Mouse (Mus musculus) hindbrain, embryonic 16.5 days (tissue): ENCODE data around the gene Mad2l1bp. TPM values are rescaled to one million over a fixed set of nuclear protein-coding genes. Genes with fewer than 3 reads are reported as not detected.

Experiments used
- ATAC-seq: fragments of 200-750 bp; cut with Nextera tagmentation; 2 replicates; pipeline ENCODE4 v1.8.0; 2017; ENCODE audit warnings: moderate TSS enrichment, moderate library complexity
- H3K27ac ChIP-seq: fragments of 300-500 bp; sonication (generic); 2 replicates; pipeline ENCODE4 v1.5.1; 2014; ENCODE audit warnings: low read depth, mild to moderate bottlenecking, control low read depth, low read length, moderate library complexity
- H3K27me3 ChIP-seq: fragments of 300-500 bp; sonication (generic); replicated peaks from 2 replicates; pipeline ENCODE4 v1.6.1; 2014; ENCODE audit warnings: low read length; ENCODE audit not compliant: control insufficient read depth, insufficient read depth
- H3K36me3 ChIP-seq: fragments of 300-500 bp; sonication (generic); 2 replicates; pipeline ENCODE4 v1.6.1; 2014; ENCODE audit warnings: mild to moderate bottlenecking, low read length, moderate library complexity, mixed read lengths; ENCODE audit not compliant: control insufficient read depth, insufficient read depth
- H3K4me1 ChIP-seq: fragments of 300-500 bp; sonication (generic); 2 replicates; pipeline ENCODE4 v1.6.1; 2014; ENCODE audit warnings: low read depth, low read length; ENCODE audit not compliant: control insufficient read depth, insufficient read depth
- H3K4me2 ChIP-seq: fragments of 300-500 bp; sonication (generic); 2 replicates; pipeline ENCODE4 v1.6.1; 2014; ENCODE audit warnings: mild to moderate bottlenecking, low read length, control low read depth, moderate library complexity
- H3K4me3 ChIP-seq: fragments of 300-500 bp; sonication (generic); 2 replicates; pipeline ENCODE4 v1.5.1; 2014; ENCODE audit warnings: mild to moderate bottlenecking, low read length, control low read depth, moderate library complexity
- H3K9ac ChIP-seq: fragments of 300-500 bp; sonication (generic); 2 replicates; pipeline ENCODE4 v1.6.1; 2014; ENCODE audit warnings: low read depth, mild to moderate bottlenecking, control low read depth, low read length, moderate library complexity
- H3K9me3 ChIP-seq: fragments of 300-500 bp; sonication (generic); 2 replicates; pipeline ENCODE4 v1.6.1; 2014; ENCODE audit warnings: mild to moderate bottlenecking, low read length, moderate library complexity; ENCODE audit not compliant: control insufficient read depth
- WGBS: fragments of 180-500 bp; shearing (Covaris S2); extraction: QIAGEN DNeasy Blood & Tissue Kit; methylation state at CpG from one replicate; pipeline ENCODE4 v1.1.7; 2014; 5-methylcytosine and 5-hydroxymethylcytosine counted together
- polyA plus RNA-seq: library from polyadenylated mRNA; unstranded; fragments of >200 nt; fragmentation: Nextera tagmentation; extraction: Ambion mirVana; gene quantifications from 2 replicates; pipeline ENCODE4 v1.2.1, GENCODE M21; 2015

Gene Mad2l1bp
- polyA plus RNA-seq, 1 experiment from 2014 or later, result 22.1 TPM

DNA sequence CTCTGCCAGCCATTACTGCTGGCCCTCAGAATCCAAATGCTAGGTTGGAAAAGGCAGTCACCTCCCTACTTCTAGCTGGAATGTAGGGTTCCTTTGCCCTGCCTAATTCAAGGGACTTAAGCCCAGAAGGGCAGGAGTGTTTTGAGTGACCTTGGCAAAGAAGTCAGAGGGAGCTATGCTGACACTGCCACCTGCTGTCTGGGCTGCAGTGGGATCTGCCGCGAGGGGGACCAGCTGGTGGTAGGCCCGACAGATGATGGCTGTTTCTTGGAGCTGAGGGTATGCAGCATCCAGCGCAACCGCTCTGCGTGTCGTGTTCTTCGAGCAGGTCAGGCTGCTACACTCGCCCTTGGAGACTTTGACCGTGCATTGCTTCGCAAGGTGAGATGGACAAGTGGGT, 13.7 kb upstream of the Mad2l1bp start:
- Histone ChIP-seq H3K36me3 (peaks cover 37% of the 10 kb centered on the region), H3K4me1 (peaks cover 7% of the 10 kb centered on the region), H3K27ac (no peak overlapping the region), H3K4me2 (no peak overlapping the region), H3K9me3 (no peaks in the 10 kb centered on the region), H3K27me3 (no peaks in the 10 kb centered on the region), H3K4me3 (no peak overlapping the region), H3K9ac (no peak overlapping the region)
- 89% methylated on average over 11 of the region's 11 CpGs for WGBS
- ATAC-seq, result no peak

DNA sequence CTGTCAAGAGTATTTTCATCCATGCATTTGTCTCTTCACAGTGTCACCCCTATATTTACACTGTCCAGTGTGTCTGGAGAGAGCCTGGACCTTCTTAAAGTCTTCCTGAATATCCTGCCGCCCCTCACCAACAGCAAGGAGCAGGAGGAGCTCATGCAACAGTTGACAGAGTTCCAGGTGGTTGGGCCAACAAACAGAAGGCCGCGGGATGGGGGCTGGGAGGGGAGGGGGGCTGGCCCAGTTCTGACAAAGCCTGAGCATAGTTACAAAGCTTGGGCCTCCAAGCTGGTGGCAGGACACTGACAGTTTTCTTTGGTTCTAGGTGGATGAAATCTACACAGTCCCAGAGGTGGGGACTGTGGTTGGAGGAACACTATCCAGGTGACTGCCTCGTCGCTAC, 12.9 kb upstream of the Mad2l1bp start:
- Histone ChIP-seq H3K4me3 (no peak overlapping the region), H3K27ac (no peak overlapping the region), H3K4me1 (peaks cover 11% of the 10 kb centered on the region), H3K4me2 (no peak overlapping the region), H3K9me3 (no peaks in the 10 kb centered on the region), H3K9ac (no peak overlapping the region), H3K27me3 (no peaks in the 10 kb centered on the region), H3K36me3 (peaks cover 37% of the 10 kb centered on the region)
- no peak for ATAC-seq
- WGBS, result 83% methylated on average over 5 of the region's 5 CpGs

DNA sequence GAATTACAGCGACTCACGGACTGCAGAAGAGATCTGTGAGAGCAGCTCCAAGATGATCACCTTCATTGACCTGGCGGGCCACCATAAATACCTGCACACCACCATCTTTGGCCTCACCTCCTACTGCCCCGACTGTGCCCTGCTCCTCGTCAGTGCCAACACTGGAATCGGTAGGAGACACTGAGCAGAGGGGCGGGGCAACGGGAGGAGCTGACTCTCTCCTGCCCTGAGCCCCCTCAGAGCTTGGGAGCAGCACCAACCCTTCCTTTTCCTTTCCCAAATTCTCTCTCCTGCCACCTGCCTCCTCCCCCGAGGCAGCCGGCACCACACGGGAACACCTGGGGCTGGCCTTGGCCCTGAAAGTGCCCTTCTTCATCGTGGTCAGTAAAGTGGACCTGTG, 12.1 kb upstream of the Mad2l1bp start:
- H3K36me3 ChIP-seq, result peaks cover 34% of the 10 kb centered on the region
- no peak overlapping the region for H3K27ac ChIP-seq
- no peaks in the 10 kb centered on the region for H3K27me3 ChIP-seq
- WGBS, result 87% methylated on average over 10 of the region's 12 CpGs
- H3K4me2 ChIP-seq, result no peak overlapping the region
- H3K9me3 ChIP-seq, result no peaks in the 10 kb centered on the region
- ATAC-seq, result no peak
- H3K9ac ChIP-seq, result no peak overlapping the region
- no peak overlapping the region for H3K4me3 ChIP-seq
- H3K4me1 ChIP-seq, result peaks cover 11% of the 10 kb centered on the region

DNA sequence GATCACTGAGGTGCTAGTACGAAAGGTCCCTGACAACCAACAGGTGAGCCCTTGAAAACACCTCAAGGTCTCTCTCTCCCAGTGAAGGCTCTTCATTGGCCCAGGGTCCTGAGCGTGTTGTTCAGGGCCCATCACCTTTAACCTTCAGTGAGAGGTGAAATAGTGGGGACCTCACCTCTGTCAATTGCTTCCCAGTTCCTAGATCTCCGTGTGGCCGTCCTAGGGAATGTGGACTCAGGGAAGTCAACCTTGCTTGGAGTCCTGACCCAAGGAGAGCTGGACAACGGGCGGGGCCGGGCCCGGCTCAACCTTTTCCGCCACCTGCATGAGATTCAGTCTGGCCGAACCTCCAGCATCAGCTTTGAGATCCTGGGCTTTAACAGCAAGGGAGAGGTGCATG, 11.4 kb upstream of the Mad2l1bp start:
- Histone ChIP-seq H3K36me3 (peaks cover 34% of the 10 kb centered on the region), H3K4me1 (peaks cover 11% of the 10 kb centered on the region), H3K9ac (no peak overlapping the region), H3K9me3 (no peaks in the 10 kb centered on the region), H3K4me3 (no peak overlapping the region), H3K4me2 (no peak overlapping the region), H3K27ac (no peak overlapping the region), H3K27me3 (no peaks in the 10 kb centered on the region)
- 97% methylated on average over 10 of the region's 10 CpGs for WGBS
- no peak for ATAC-seq

DNA sequence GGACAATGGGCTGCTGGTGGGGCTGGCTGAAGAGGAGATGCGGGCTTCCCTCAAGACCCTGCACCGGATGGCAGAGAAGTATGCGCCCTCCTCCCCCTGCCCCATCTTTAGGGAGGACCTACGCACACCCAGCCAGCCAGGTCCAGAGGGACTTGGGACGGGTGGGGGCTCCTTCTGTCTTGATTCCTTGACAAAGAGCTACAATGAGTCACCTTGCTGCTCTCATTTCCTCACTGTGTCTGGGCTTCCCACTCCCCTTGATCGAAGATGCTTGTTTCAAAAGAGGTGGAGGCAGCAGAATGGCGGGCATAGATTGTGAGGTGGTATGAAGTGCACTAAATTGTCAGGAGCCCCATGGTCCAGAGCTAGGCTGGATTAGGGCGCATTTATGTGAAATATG, 10.9 kb upstream of the Mad2l1bp start:
- Histone ChIP-seq H3K9me3 (no peaks in the 10 kb centered on the region), H3K27me3 (no peaks in the 10 kb centered on the region), H3K9ac (no peak overlapping the region), H3K4me1 (peaks cover 13% of the 10 kb centered on the region), H3K4me2 (no peak overlapping the region), H3K36me3 (peaks cover 31% of the 10 kb centered on the region), H3K27ac (no peak overlapping the region), H3K4me3 (no peak overlapping the region)
- no peak for ATAC-seq
- WGBS, result 92% methylated on average over 8 of the region's 8 CpGs

DNA sequence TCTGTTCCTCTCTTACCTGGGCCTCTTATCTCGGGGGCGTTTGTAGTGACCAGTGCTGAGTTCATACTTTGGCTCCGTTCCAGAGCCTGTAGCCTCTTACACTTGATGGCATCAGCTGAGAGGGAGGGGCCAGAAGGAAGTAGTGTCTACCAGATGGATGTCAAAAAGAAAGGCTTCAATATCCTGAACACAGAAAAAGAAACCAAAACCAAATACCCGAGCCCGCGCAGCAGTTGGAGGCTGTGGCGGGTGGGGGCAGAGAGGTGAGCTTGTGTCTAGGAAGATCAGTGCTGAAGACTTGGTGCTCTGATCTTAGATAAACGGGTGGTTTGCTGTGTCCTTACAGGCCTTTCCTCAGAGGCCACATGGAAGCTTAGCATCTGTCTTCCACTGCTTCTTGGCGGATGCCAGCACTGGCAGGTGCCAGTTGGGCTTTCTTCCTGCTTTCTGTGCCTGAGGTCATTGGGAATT, 9.6 kb upstream of the Mad2l1bp start:
- H3K36me3 ChIP-seq, result peaks cover 23% of the 10 kb centered on the region
- no peak overlapping the region for H3K9ac ChIP-seq
- no peaks in the 10 kb centered on the region for H3K9me3 ChIP-seq
- WGBS, result 83% methylated on average over 9 of the region's 9 CpGs
- H3K4me1 ChIP-seq, result peaks cover 13% of the 10 kb centered on the region
- ATAC-seq, result no peak
- H3K4me2 ChIP-seq, result no peak overlapping the region
- H3K27me3 ChIP-seq, result no peaks in the 10 kb centered on the region
- no peak overlapping the region for H3K27ac ChIP-seq
- H3K4me3 ChIP-seq, result no peak overlapping the region

DNA sequence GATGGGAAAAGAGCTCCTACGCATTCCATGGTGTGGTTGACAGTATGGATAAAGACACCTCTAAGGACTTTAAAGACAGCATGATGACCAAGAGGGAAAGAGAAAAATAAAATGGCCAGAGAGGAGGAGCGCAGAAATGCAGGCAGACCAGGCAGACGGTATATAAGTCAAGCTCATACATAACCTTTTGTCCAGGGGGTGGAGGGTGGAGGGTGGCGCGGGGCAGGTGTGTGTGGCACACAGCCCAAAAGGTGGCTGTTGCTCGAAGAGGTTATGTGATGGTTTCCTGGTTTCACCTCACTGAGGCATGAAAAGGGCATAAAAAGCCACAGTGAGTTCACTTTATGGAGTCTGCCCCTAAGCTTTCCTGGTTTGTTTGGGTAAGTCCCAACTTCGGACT, 9.2 kb upstream of the Mad2l1bp start:
- H3K27me3 ChIP-seq, result no peaks in the 10 kb centered on the region
- peaks cover 13% of the 10 kb centered on the region for H3K4me1 ChIP-seq
- WGBS, result 94% methylated on average over 7 of the region's 7 CpGs
- no peak overlapping the region for H3K27ac ChIP-seq
- H3K9ac ChIP-seq, result no peak overlapping the region
- H3K36me3 ChIP-seq, result peaks cover 18% of the 10 kb centered on the region
- H3K9me3 ChIP-seq, result no peaks in the 10 kb centered on the region
- H3K4me3 ChIP-seq, result no peak overlapping the region
- no peak overlapping the region for H3K4me2 ChIP-seq
- ATAC-seq, result no peak

DNA sequence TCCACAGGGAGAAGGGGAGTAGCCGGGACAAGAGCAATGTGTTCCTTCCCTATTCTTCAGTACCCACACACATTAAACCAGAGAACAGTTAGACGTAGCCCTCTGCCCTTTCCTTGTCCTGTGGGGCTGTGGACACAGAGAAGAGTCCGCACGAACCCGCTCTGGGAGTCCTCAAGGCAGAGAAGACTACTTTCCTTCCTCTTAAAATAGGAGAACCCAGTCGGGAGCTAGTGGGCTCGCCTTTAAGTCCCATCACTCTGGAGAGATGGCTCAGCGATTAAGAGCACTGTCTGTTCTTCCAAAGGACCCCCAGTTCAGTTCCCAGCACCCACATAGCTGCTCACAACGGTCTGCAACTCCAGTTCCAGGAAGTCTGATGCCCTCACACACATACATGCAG, 8.4 kb upstream of the Mad2l1bp start:
- peak overlapping the region; percentile 75 for H3K4me3 ChIP-seq
- peak overlapping the region; percentile 84 for H3K9ac ChIP-seq
- peak overlapping the region; percentile 81 for H3K4me2 ChIP-seq
- H3K36me3 ChIP-seq, result peaks cover 10% of the 10 kb centered on the region; the same call in 1 of the 2 replicates
- WGBS, result 57% methylated on average over 9 of the region's 9 CpGs
- ATAC-seq, result no peak
- H3K27me3 ChIP-seq, result no peaks in the 10 kb centered on the region
- no peaks in the 10 kb centered on the region for H3K9me3 ChIP-seq
- H3K4me1 ChIP-seq, result peaks cover 13% of the 10 kb centered on the region
- H3K27ac ChIP-seq, result no peak overlapping the region

DNA sequence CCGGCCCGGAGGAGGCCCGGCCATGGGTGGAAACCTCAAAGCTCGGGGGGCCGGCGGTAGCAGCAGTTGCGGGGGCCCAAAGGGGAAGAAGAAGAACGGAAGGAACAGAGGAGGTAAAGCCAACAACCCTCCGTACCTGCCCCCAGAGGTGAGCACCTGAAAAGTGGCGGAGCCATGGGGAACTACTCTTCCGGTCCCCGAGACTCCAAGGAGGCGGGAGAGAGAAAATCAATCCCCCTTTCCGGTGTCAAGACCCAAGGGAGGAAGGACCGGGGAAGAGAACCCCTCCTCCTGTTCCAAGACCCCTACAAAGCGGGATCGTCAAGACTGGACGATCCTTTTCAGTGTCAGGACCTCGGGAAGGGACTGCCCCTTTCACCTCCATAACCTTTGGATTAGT, 7.8 kb upstream of the Mad2l1bp start:
- WGBS, result 0% methylated on average over 18 of the region's 19 CpGs

DNA sequence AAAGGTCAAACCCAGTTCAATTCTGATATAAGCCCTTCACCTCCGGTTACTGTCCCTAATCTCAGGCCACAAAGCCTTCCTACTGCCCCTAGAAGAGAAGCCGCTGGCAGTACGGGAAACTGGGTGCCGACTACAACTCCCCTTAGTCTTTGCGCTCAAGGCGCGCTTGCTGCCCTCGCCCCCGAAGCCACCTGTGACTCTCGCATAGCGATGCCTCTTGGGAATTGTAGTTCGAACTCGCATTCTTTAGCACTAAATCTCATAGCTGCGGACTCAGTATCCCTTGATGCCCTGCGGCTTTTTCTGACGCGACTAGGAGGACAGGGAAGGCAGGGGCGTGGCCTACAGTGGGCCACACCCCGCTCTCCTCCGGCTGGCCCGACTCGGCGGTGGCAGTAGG, 7.3 kb upstream of the Mad2l1bp start, which contains the start of gene Gtpbp2:
Gene Gtpbp2 (plus strand): TSS at position 347 of the 400 bp plus-strand sequence.
- Histone ChIP-seq H3K27ac (peak within 1 kb of the TSS; percentile 79), H3K9ac (peak within 1 kb of the TSS; percentile 84), H3K4me3 (peak within 1 kb of the TSS; percentile 75), H3K9me3 (no peaks in the 10 kb centered on the region), H3K4me1 (peaks cover 13% of the 10 kb centered on the region), H3K36me3 (peaks cover 10% of the 10 kb centered on the region; the same call in 1 of the 2 replicates), H3K27me3 (no peaks in the 10 kb centered on the region), H3K4me2 (peak within 1 kb of the TSS; percentile 81)
- peak; percentile 96 for ATAC-seq
- under 1% methylated on average over 17 of the region's 23 CpGs for WGBS

More for the DNA sequence above, 7.8 kb upstream of the Mad2l1bp start:
- Histone ChIP-seq H3K9ac (peak overlapping the region; percentile 84), H3K9me3 (no peaks in the 10 kb centered on the region), H3K4me2 (peak overlapping the region; percentile 81), H3K36me3 (peaks cover 10% of the 10 kb centered on the region; the same call in 1 of the 2 replicates), H3K27me3 (no peaks in the 10 kb centered on the region), H3K4me1 (peaks cover 13% of the 10 kb centered on the region), H3K27ac (peak overlapping the region; percentile 76), H3K4me3 (peak overlapping the region; percentile 75)
- peak; percentile 43 for ATAC-seq
